Mouse (Mus musculus) heart, adult 2 months (tissue): ENCODE data around the gene Ipcef1. TPM values are rescaled to one million over a fixed set of nuclear protein-coding genes. Genes with fewer than 3 reads are reported as not detected.
A peak's percentile ranks its signal among the peaks of the same experiment; 100 is the strongest.
"Not testable (repeated sequence)": the region's sequence is repeated elsewhere in the genome, so short reads cannot be mapped to it uniquely, and the experiment has no call there.

Source experiments
- DNase-seq, 2 experiments: peaks; one replicate each; pipeline ENCODE4 v3.0.0; 2021
- H3K27ac ChIP-seq: fragments of 200-600 bp; 2 replicates; pipeline ENCODE4 v1.8.1; 2022
- H3K27me3 ChIP-seq: fragments of 200-500 bp; 2 replicates; pipeline ENCODE4 v1.6.1; 2012; ENCODE audit warnings: mild to moderate bottlenecking, low read length, inconsistent platforms, mixed read lengths; ENCODE audit not compliant: control insufficient read depth, insufficient read depth
- H3K36me3 ChIP-seq: fragments of 200-500 bp; 2 replicates; pipeline ENCODE4 v1.6.1; 2012; ENCODE audit warnings: low read length, inconsistent platforms; ENCODE audit not compliant: control insufficient read depth, insufficient read depth
- H3K4me1 ChIP-seq: fragments of 200-500 bp; 2 replicates; pipeline ENCODE4 v1.6.1; 2011; ENCODE audit warnings: low read length; ENCODE audit not compliant: control insufficient read depth, insufficient read depth
- H3K4me3 ChIP-seq: fragments of 200-600 bp; 2 replicates; pipeline ENCODE4 v1.8.1; 2022
- H3K79me2 ChIP-seq: fragments of 200-500 bp; replicated peaks from 2 replicates; pipeline ENCODE4 v1.6.1; 2012; ENCODE audit warnings: mild to moderate bottlenecking, inconsistent platforms, low read length, moderate library complexity, mixed read lengths; ENCODE audit not compliant: control insufficient read depth, insufficient read depth
- H3K9ac ChIP-seq: fragments of 200-500 bp; 2 replicates; pipeline ENCODE4 v1.6.1; 2012; ENCODE audit warnings: low read depth, mild to moderate bottlenecking, control low read depth, inconsistent platforms, low read length, mixed read lengths
- CTCF ChIP-seq: fragments of 200-600 bp; IDR thresholded peaks from 2 replicates; pipeline ENCODE4 v1.8.1; 2022; ENCODE audit warnings: antibody characterized with exemption, mild to moderate bottlenecking, moderate library complexity
- EP300 ChIP-seq: fragments of 200-500 bp; IDR thresholded peaks from 2 replicates; pipeline ENCODE4 v1.6.1; 2011; ENCODE audit warnings: low read depth, low read length, control low read depth; ENCODE audit not compliant: insufficient read depth
- POLR2A ChIP-seq: fragments of 200-500 bp; IDR thresholded peaks from 2 replicates; pipeline ENCODE4 v1.6.1; 2011; ENCODE audit warnings: mild to moderate bottlenecking, low read depth, low read length, control low read depth; ENCODE audit not compliant: insufficient read depth
- whole genome bisulfite sequencing: fragments of 180-500 bp; shearing (Covaris S2); methylation state at CpG from one replicate; pipeline ENCODE4 v1.1.7; 2018; 5-methylcytosine and 5-hydroxymethylcytosine counted together
- intact Hi-C: fragments of 180-260 bp; cut with DNase I; formaldehyde crosslinking; loops from one replicate; pipeline ENCODE4 v1.15.1; 2025
- polyA plus RNA-seq: library from polyadenylated mRNA; depleted of rRNA; stranded (reverse); fragments of >200 nt; gene quantifications from 2 replicates; pipeline ENCODE4 v1.2.3, GENCODE M21; 2012
- total RNA-seq, 2 experiments: library from RNA; stranded (reverse); gene quantifications; 2 replicates each; pipeline ENCODE4 v1.2.3; 2021

The Ipcef1 gene
- total and polyA plus RNA-seq, 3 experiments: 0.27 to 0.34 (median 0.31) TPM

- TF ChIP-seq EP300 (no peak), POLR2A (no peak), CTCF (no peak)
- 65% methylated on average over 3 of the region's 3 CpGs for WGBS
- Histone ChIP-seq H3K27me3 (no peaks in the 10 kb centered on the region), H3K27ac (no peak overlapping the region), H3K79me2 (no peaks in the 10 kb centered on the region), H3K4me1 (no peaks in the 10 kb centered on the region), H3K4me3 (no peak overlapping the region), H3K9ac (no peak overlapping the region), H3K36me3 (no peaks in the 10 kb centered on the region)
- intact Hi-C loops: no loop called here
- no peak for DNase-seq
Measured at GRCm38 (mm10) chr10:6896659-6897303, 155.5 kb downstream of the Ipcef1 start.

DNA sequence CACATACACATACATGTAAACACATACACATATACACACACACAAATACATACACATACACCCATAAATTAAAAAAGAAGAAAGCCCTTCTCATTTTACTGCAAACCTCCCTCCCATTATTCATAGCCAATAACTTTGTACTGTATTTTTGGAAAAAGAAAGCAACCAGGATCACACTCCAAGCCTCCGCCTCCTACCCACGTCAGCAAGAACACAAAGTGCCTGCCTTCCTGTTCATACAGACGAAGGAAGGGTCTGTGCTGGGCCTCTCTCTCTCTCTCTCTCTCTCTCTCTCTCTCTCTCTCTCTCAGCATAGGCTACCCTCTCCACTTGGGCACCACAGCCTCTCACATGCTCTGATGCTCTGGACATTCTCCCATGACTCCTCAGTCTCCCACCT is 156.5 kb downstream of the Ipcef1 start:
- TF ChIP-seq CTCF (no peak), POLR2A (no peak), EP300 (no peak)
- Histone ChIP-seq H3K4me1 (no peaks in the 10 kb centered on the region), H3K4me3 (no peak overlapping the region), H3K79me2 (no peaks in the 10 kb centered on the region), H3K27ac (no peak overlapping the region), H3K9ac (no peak overlapping the region), H3K36me3 (no peaks in the 10 kb centered on the region), H3K27me3 (no peaks in the 10 kb centered on the region)
- intact Hi-C loops: no loop called here
- 42% methylated on average over 3 of the region's 3 CpGs for WGBS
- no peak for DNase-seq

GRCm38 (mm10) chr10:6890348-6891009 is 161.8 kb downstream of the Ipcef1 start:
- Histone ChIP-seq H3K9ac (no peak overlapping the region), H3K36me3 (no peaks in the 10 kb centered on the region), H3K27ac (no peak overlapping the region), H3K4me3 (no peak overlapping the region), H3K27me3 (no peaks in the 10 kb centered on the region), H3K79me2 (no peaks in the 10 kb centered on the region), H3K4me1 (no peaks in the 10 kb centered on the region)
- DNase-seq: no peak
- intact Hi-C loops: no loop called here
- 42% methylated on average over 5 of the region's 5 CpGs for WGBS
- TF ChIP-seq POLR2A (no peak), EP300 (no peak), CTCF (no peak)

DNA sequence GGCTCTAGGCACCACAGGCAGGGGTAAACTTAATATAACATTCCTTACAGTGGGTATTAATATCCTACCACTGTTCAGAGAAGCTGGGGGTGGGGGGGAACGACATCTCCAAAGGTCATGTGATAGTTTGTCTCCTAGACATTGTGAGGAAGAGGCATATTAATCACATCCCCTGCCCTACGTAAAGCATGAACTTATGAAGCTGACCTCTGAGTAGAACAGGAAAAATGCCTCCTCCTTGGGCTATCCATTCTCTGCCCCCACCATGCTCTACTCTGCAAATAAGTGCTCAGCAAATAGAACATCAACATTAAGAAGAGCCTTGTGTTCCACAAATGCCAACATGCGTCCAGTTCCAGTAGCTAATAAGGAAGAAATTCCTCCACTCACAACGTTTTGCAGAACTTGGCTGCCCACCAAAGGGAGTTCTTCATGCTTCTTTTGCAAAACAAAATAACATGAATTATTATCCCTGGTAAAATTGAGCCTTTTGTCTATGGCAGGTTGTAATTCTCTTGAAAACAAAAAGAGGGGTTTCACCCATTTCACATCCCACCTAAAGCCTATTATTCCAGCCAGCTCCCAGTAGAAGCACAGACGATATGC is 162.5 kb downstream of the Ipcef1 start:
- no peaks in the 10 kb centered on the region for H3K27me3 ChIP-seq
- DNase-seq: no peak
- WGBS: 46% methylated on average over 5 of the region's 5 CpGs
- no peaks in the 10 kb centered on the region for H3K4me1 ChIP-seq
- intact Hi-C loops: loop anchor here (5.0 kb wide), 1 partner anchor 188 kb away; no protein-coding TSS in a partner anchor
- H3K27ac ChIP-seq: no peak overlapping the region
- H3K79me2 ChIP-seq: no peaks in the 10 kb centered on the region
- no peaks in the 10 kb centered on the region for H3K36me3 ChIP-seq
- TF ChIP-seq EP300: no peak
- TF ChIP-seq POLR2A: no peak
- TF ChIP-seq CTCF: no peak
- no peak overlapping the region for H3K9ac ChIP-seq
- no peak overlapping the region for H3K4me3 ChIP-seq

DNA sequence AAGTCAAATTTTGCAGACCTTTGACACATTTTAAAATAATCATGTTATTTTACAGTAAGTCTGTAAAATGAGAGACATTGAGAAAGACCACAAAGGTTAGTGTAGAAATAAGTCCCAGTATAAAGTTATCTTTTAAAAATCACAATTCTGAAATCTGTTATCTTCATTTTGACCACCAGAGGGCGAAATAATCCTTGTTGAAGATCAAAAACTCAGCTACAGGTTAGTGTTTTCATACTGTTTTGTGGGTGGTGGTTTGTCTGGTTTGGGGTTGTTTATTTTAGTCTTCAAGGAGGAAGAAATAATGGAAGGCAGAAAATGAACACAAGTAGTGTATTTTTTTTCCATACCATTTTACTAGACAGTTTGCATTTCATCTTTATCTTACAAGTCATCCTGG is 166.8 kb downstream of the Ipcef1 start:
- Histone ChIP-seq H3K36me3 (no peaks in the 10 kb centered on the region), H3K79me2 (no peaks in the 10 kb centered on the region), H3K4me3 (no peak overlapping the region), H3K9ac (no peak overlapping the region), H3K4me1 (no peaks in the 10 kb centered on the region), H3K27me3 (no peaks in the 10 kb centered on the region), H3K27ac (no peak overlapping the region)
- no peak for DNase-seq
- 3% methylated on average over 1 of the region's 1 CpGs for WGBS
- TF ChIP-seq EP300 (no peak), CTCF (peak; percentile 81)
- intact Hi-C loops: loop anchor here (5.0 kb wide), 1 partner anchor 192 kb away; no protein-coding TSS in a partner anchor

DNA sequence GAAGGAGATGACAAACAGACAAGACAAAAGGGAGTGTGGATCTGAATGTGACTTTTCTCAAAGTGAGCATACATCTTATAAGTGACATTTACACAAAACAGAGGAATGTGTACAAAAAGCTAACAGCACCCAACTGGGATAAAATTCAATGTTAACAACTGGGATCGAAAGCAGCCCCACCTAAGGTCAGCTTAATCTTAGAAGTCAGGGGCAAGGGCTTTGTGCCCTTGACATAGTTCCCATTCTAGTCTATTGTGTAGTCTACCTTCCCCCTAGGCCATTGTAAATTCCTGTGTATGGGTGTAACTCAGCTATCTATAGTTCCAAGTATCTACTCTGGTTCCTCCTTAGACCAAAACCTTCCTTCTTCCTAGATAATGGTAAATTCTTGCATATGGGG is 170.2 kb downstream of the Ipcef1 start:
- H3K9ac ChIP-seq, DNase-seq, intact Hi-C loops, H3K4me1 ChIP-seq, H3K4me3 ChIP-seq, H3K36me3 ChIP-seq, H3K79me2 ChIP-seq, H3K27ac ChIP-seq, H3K27me3 ChIP-seq: not testable (repeated sequence)
- WGBS: 72% methylated on average over 1 of the region's 1 CpGs
